Mouse (Mus musculus) E14TG2a.4 (cell line): ENCODE data around the gene Actl9.

Source experiments
- H3K27me3 ChIP-seq: 2 replicates; pipeline ENCODE4 v1.6.1; 2014; ENCODE audit warnings: low read length, control low read depth; ENCODE audit not compliant: insufficient read depth
- H3K36me3 ChIP-seq: 2 replicates; pipeline ENCODE4 v1.6.1; 2014; ENCODE audit warnings: low read length, control low read depth; ENCODE audit not compliant: insufficient read depth
- H3K4me1 ChIP-seq: replicated peaks from 2 replicates; pipeline ENCODE4 v1.6.1; 2014; ENCODE audit warnings: low read depth, low read length, control low read depth
- H3K4me3 ChIP-seq: replicated peaks from 2 replicates; pipeline ENCODE4 v1.5.1; 2014; ENCODE audit warnings: mild to moderate bottlenecking, low read length
- H3K9me3 ChIP-seq: 2 replicates; pipeline ENCODE4 v1.6.1; 2014; ENCODE audit warnings: low read length, control low read depth
- CTCF ChIP-seq: conservative IDR thresholded peaks from 2 replicates; pipeline ENCODE4 v1.5.1; 2014; ENCODE audit warnings: low read length
- NANOG ChIP-seq: IDR thresholded peaks from 2 replicates; pipeline ENCODE4 v1.6.1; 2014; ENCODE audit warnings: borderline replicate concordance, low read length, mixed read lengths
- POU5F1 ChIP-seq: IDR thresholded peaks from 2 replicates; pipeline ENCODE4 v1.6.1; 2014; ENCODE audit warnings: low read length, borderline replicate concordance

The Actl9 gene

DNA sequence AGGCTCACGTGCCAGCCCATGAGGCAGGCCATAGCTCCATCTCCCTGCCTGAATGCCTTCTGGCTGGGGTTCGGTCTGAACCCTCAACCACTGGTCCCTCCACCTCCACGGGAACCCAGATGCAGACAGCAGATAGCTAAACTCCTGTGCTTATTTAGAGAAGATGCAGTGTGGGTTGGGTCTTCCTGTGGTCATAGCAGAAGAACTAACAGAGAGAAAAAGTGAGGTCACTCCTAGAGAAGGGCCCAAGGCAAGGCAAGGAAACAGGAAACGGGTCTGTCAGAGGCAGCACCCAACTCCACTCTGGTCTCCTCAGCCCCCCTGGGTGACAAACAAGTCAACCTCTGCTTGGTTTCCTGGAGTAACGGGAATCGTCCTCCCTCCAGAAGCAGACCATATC, 38.5 kb downstream of the Actl9 start:
- no peaks in the 10 kb centered on the region for H3K36me3 ChIP-seq
- H3K27me3 ChIP-seq, result peaks cover 7% of the 10 kb centered on the region; the same call in 1 of the 2 replicates

More for the DNA sequence above, 38.5 kb downstream of the Actl9 start:
- TF ChIP-seq NANOG (no peak), CTCF (no peak), POU5F1 (no peak)
- Histone ChIP-seq H3K4me1 (no peaks in the 10 kb centered on the region), H3K4me3 (no peak overlapping the region), H3K9me3 (no peaks in the 10 kb centered on the region)
